Mouse (Mus musculus): ENCODE data around the gene Larp1b. TPM values are rescaled to one million over a fixed set of nuclear protein-coding genes. Genes with fewer than 3 reads are reported as not detected.

Gene Larp1b
- polyA plus RNA-seq, 1 experiment from 2014 or later: 3.1 TPM

GRCm38 (mm10) chr3:41042195-41042938 is 92.7 kb downstream of the Larp1b start:
- H3K4me1 ChIP-seq (replicated peaks; ENCODE audit: control insufficient read depth, insufficient read depth, low read length): no peaks in the 10 kb centered on the region
- H3K9ac ChIP-seq (ENCODE audit: low read length): no peak overlapping the region
- no peak overlapping the region for H3K4me3 ChIP-seq (ENCODE audit: low read length)
- no peaks in the 10 kb centered on the region for H3K36me3 ChIP-seq (ENCODE audit: control insufficient read depth, insufficient read depth, low read length)
- no peaks in the 10 kb centered on the region for H3K27me3 ChIP-seq (ENCODE audit: control insufficient read depth, insufficient read depth, low read depth, low read length)
- WGBS: 74% methylated on average over 4 of the region's 4 CpGs
- no peaks in the 10 kb centered on the region for H3K9me3 ChIP-seq (ENCODE audit: control insufficient read depth, low read length)
- peak; percentile 71; the same call in 1 of the 2 replicates for ATAC-seq (ENCODE audit: low read depth)
- no peak overlapping the region for H3K4me2 ChIP-seq (ENCODE audit: low read depth, low read length)
- H3K27ac ChIP-seq (ENCODE audit: low read length): no peak overlapping the region

- Histone ChIP-seq H3K36me3 (ENCODE audit: control insufficient read depth, insufficient read depth, low read length) (no peaks in the 10 kb centered on the region), H3K27me3 (ENCODE audit: control insufficient read depth, insufficient read depth, low read depth, low read length) (no peaks in the 10 kb centered on the region), H3K4me2 (ENCODE audit: low read depth, low read length) (no peak overlapping the region), H3K9ac (ENCODE audit: low read length) (no peak overlapping the region), H3K9me3 (ENCODE audit: control insufficient read depth, low read length) (no peaks in the 10 kb centered on the region), H3K4me3 (ENCODE audit: low read length) (no peak overlapping the region), H3K27ac (ENCODE audit: low read length) (no peak overlapping the region), H3K4me1 (replicated peaks; ENCODE audit: control insufficient read depth, insufficient read depth, low read length) (no peaks in the 10 kb centered on the region)
- 51% methylated on average over 11 of the region's 11 CpGs for WGBS
- no peak for ATAC-seq (ENCODE audit: low read depth)
Observed at GRCm38 (mm10) chr3:41043756-41044354, 94.2 kb downstream of the Larp1b start.

GRCm38 (mm10) chr3:41047838-41048237 is 98.2 kb downstream of the Larp1b start:
- no peak overlapping the region for H3K27ac ChIP-seq (ENCODE audit: low read length)
- no peaks in the 10 kb centered on the region for H3K4me1 ChIP-seq (replicated peaks; ENCODE audit: control insufficient read depth, insufficient read depth, low read length)
- H3K27me3 ChIP-seq (ENCODE audit: control insufficient read depth, insufficient read depth, low read depth, low read length): no peaks in the 10 kb centered on the region
- H3K9me3 ChIP-seq (ENCODE audit: control insufficient read depth, low read length): no peaks in the 10 kb centered on the region
- ATAC-seq (ENCODE audit: low read depth): no peak
- no peak overlapping the region for H3K4me2 ChIP-seq (ENCODE audit: low read depth, low read length)
- no peak overlapping the region for H3K4me3 ChIP-seq (ENCODE audit: low read length)
- no peak overlapping the region for H3K9ac ChIP-seq (ENCODE audit: low read length)
- no peaks in the 10 kb centered on the region for H3K36me3 ChIP-seq (ENCODE audit: control insufficient read depth, insufficient read depth, low read length)
- WGBS: 76% methylated on average over 6 of the region's 6 CpGs

GRCm38 (mm10) chr3:41053334-41053733 is 103.7 kb downstream of the Larp1b start:
- 86% methylated on average over 3 of the region's 3 CpGs for WGBS
- ATAC-seq (ENCODE audit: low read depth): no peak
- no peak overlapping the region for H3K27ac ChIP-seq (ENCODE audit: low read length)
- H3K4me2 ChIP-seq (ENCODE audit: low read depth, low read length): no peak overlapping the region
- no peaks in the 10 kb centered on the region for H3K27me3 ChIP-seq (ENCODE audit: control insufficient read depth, insufficient read depth, low read depth, low read length)
- 0 out of 2 replicates have a peak, but pooled peaks cover 2% of the 10 kb centered on the region for H3K4me1 ChIP-seq (replicated peaks; ENCODE audit: control insufficient read depth, insufficient read depth, low read length)
- H3K9me3 ChIP-seq (ENCODE audit: control insufficient read depth, low read length): no peaks in the 10 kb centered on the region; the same call in 1 of the 2 replicates
- H3K36me3 ChIP-seq (ENCODE audit: control insufficient read depth, insufficient read depth, low read length): no peaks in the 10 kb centered on the region
- no peak overlapping the region for H3K9ac ChIP-seq (ENCODE audit: low read length)
- no peak overlapping the region for H3K4me3 ChIP-seq (ENCODE audit: low read length)

GRCm38 (mm10) chr3:41058395-41058794 is 108.8 kb downstream of the Larp1b start:
- Histone ChIP-seq H3K27me3 (ENCODE audit: control insufficient read depth, insufficient read depth, low read depth, low read length) (no peaks in the 10 kb centered on the region), H3K36me3 (ENCODE audit: control insufficient read depth, insufficient read depth, low read length) (no peaks in the 10 kb centered on the region), H3K4me2 (ENCODE audit: low read depth, low read length) (no peak overlapping the region), H3K4me3 (ENCODE audit: low read length) (no peak overlapping the region), H3K4me1 (replicated peaks; ENCODE audit: control insufficient read depth, insufficient read depth, low read length) (0 out of 2 replicates have a peak, but pooled peaks cover 2% of the 10 kb centered on the region), H3K9me3 (ENCODE audit: control insufficient read depth, low read length) (no peaks in the 10 kb centered on the region; the same call in 1 of the 2 replicates), H3K27ac (ENCODE audit: low read length) (no peak overlapping the region), H3K9ac (ENCODE audit: low read length) (no peak overlapping the region)
- WGBS: 45% methylated on average over 2 of the region's 2 CpGs
- ATAC-seq (ENCODE audit: low read depth): peak; percentile 79

- H3K9me3 ChIP-seq (ENCODE audit: control insufficient read depth, low read length): no peaks in the 10 kb centered on the region; the same call in 1 of the 2 replicates
- no peak overlapping the region for H3K27ac ChIP-seq (ENCODE audit: low read length)
- 72% methylated on average over 3 of the region's 3 CpGs for WGBS
- H3K4me3 ChIP-seq (ENCODE audit: low read length): no peak overlapping the region
- 0 out of 2 replicates have a peak, but pooled peaks cover 2% of the 10 kb centered on the region for H3K4me1 ChIP-seq (replicated peaks; ENCODE audit: control insufficient read depth, insufficient read depth, low read length)
- H3K36me3 ChIP-seq (ENCODE audit: control insufficient read depth, insufficient read depth, low read length): no peaks in the 10 kb centered on the region
- no peak overlapping the region for H3K9ac ChIP-seq (ENCODE audit: low read length)
- no peak overlapping the region for H3K4me2 ChIP-seq (ENCODE audit: low read depth, low read length)
- H3K27me3 ChIP-seq (ENCODE audit: control insufficient read depth, insufficient read depth, low read depth, low read length): no peaks in the 10 kb centered on the region
- no peak for ATAC-seq (ENCODE audit: low read depth)
Observed at GRCm38 (mm10) chr3:41059249-41059648, 109.6 kb downstream of the Larp1b start.

- no peaks in the 10 kb centered on the region; the same call in 1 of the 2 replicates for H3K36me3 ChIP-seq (ENCODE audit: control insufficient read depth, insufficient read depth, low read length)
- WGBS: 90% methylated on average over 3 of the region's 3 CpGs
- no peak for ATAC-seq (ENCODE audit: low read depth)
- no peaks in the 10 kb centered on the region for H3K27me3 ChIP-seq (ENCODE audit: control insufficient read depth, insufficient read depth, low read depth, low read length)
- H3K9ac ChIP-seq (ENCODE audit: low read length): no peak overlapping the region
- no peak overlapping the region for H3K4me3 ChIP-seq (ENCODE audit: low read length)
- no peak overlapping the region for H3K27ac ChIP-seq (ENCODE audit: low read length)
- H3K4me1 ChIP-seq (replicated peaks; ENCODE audit: control insufficient read depth, insufficient read depth, low read length): 0 out of 2 replicates have a peak, but pooled peaks cover 2% of the 10 kb centered on the region
- no peaks in the 10 kb centered on the region for H3K9me3 ChIP-seq (ENCODE audit: control insufficient read depth, low read length)
- no peak overlapping the region for H3K4me2 ChIP-seq (ENCODE audit: low read depth, low read length)
Observed at GRCm38 (mm10) chr3:41061831-41062565, 112.4 kb downstream of the Larp1b start.

GRCm38 (mm10) chr3:41062758-41063157 is 113.1 kb downstream of the Larp1b start:
- Histone ChIP-seq H3K27ac (ENCODE audit: low read length) (no peak overlapping the region), H3K36me3 (ENCODE audit: control insufficient read depth, insufficient read depth, low read length) (no peaks in the 10 kb centered on the region; the same call in 1 of the 2 replicates), H3K4me1 (replicated peaks; ENCODE audit: control insufficient read depth, insufficient read depth, low read length) (0 out of 2 replicates have a peak, but pooled peaks cover 2% of the 10 kb centered on the region), H3K27me3 (ENCODE audit: control insufficient read depth, insufficient read depth, low read depth, low read length) (no peaks in the 10 kb centered on the region), H3K9me3 (ENCODE audit: control insufficient read depth, low read length) (no peaks in the 10 kb centered on the region), H3K9ac (ENCODE audit: low read length) (no peak overlapping the region), H3K4me3 (ENCODE audit: low read length) (no peak overlapping the region), H3K4me2 (ENCODE audit: low read depth, low read length) (no peak overlapping the region)
- 91% methylated on average over 2 of the region's 2 CpGs for WGBS
- ATAC-seq (ENCODE audit: low read depth): no peak

GRCm38 (mm10) chr3:41065320-41065719 is 115.7 kb downstream of the Larp1b start:
- 55% methylated on average over 2 of the region's 2 CpGs for WGBS
- Histone ChIP-seq H3K27me3 (ENCODE audit: control insufficient read depth, insufficient read depth, low read depth, low read length) (no peaks in the 10 kb centered on the region), H3K9me3 (ENCODE audit: control insufficient read depth, low read length) (no peaks in the 10 kb centered on the region), H3K4me3 (ENCODE audit: low read length) (no peak overlapping the region), H3K9ac (ENCODE audit: low read length) (no peak overlapping the region), H3K4me1 (replicated peaks; ENCODE audit: control insufficient read depth, insufficient read depth, low read length) (no peaks in the 10 kb centered on the region), H3K36me3 (ENCODE audit: control insufficient read depth, insufficient read depth, low read length) (no peaks in the 10 kb centered on the region; the same call in 1 of the 2 replicates), H3K27ac (ENCODE audit: low read length) (no peak overlapping the region), H3K4me2 (ENCODE audit: low read depth, low read length) (no peak overlapping the region)
- no peak for ATAC-seq (ENCODE audit: low read depth)

Measured in lung, embryonic 16.5 days (tissue).